Mouse (Mus musculus): ENCODE measurements around the gene Snn. TPM values are rescaled to one million over a fixed set of nuclear protein-coding genes. Genes with fewer than 3 reads are reported as not detected.

The Snn gene
- polyA plus RNA-seq, 1 experiment from 2014 or later, result 42.9 TPM

DNA sequence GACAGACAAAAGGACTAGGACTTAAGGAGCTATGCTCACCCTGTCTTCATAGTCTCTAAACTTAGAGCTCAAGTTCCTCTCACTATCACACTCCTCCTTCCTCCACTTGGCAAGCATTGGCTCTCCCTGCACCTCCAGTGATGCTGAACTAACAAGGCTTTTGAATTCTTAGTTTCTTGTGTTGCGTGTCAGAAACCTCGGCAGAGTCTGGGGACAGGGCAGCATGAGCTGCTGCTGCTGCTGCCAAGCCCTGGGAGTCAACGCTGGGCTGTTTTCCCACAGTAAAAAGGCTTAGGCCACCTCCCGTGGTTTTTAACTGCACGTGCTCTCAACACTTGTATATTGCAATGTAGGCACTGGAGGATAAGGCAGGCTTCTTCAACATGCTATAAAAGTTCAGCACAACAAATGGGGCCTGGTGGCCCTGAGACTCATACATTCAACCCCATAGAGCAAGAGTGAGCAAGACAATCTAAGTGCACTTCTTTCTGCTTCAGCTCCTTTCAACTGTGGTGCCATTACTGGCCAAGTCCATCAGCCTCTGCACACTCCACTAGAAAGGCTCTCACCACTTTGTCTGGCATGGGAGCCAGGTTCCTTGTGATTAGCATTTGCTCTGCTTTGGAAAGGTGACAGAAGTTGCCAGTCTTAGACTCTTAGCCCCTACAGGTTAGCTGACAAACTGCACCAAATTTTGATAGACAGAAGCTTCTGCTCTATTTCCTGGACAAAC lies 26.3 kb downstream of the Snn start:
- Histone ChIP-seq H3K9me3 (ENCODE audit: control insufficient read depth, low read length) (no peaks in the 10 kb centered on the region), H3K4me3 (ENCODE audit: low read length) (no peak overlapping the region), H3K4me1 (replicated peaks; ENCODE audit: control insufficient read depth, insufficient read depth, low read length) (no peaks in the 10 kb centered on the region), H3K9ac (ENCODE audit: low read length) (no peak overlapping the region), H3K27ac (ENCODE audit: low read length) (no peak overlapping the region), H3K4me2 (ENCODE audit: low read depth, low read length) (no peak overlapping the region), H3K36me3 (ENCODE audit: control insufficient read depth, insufficient read depth, low read length) (peaks cover 37% of the 10 kb centered on the region), H3K27me3 (ENCODE audit: control insufficient read depth, insufficient read depth, low read depth, low read length) (no peaks in the 10 kb centered on the region)
- no peak for ATAC-seq (ENCODE audit: low read depth)
- WGBS, result 80% methylated on average over 5 of the region's 5 CpGs

DNA sequence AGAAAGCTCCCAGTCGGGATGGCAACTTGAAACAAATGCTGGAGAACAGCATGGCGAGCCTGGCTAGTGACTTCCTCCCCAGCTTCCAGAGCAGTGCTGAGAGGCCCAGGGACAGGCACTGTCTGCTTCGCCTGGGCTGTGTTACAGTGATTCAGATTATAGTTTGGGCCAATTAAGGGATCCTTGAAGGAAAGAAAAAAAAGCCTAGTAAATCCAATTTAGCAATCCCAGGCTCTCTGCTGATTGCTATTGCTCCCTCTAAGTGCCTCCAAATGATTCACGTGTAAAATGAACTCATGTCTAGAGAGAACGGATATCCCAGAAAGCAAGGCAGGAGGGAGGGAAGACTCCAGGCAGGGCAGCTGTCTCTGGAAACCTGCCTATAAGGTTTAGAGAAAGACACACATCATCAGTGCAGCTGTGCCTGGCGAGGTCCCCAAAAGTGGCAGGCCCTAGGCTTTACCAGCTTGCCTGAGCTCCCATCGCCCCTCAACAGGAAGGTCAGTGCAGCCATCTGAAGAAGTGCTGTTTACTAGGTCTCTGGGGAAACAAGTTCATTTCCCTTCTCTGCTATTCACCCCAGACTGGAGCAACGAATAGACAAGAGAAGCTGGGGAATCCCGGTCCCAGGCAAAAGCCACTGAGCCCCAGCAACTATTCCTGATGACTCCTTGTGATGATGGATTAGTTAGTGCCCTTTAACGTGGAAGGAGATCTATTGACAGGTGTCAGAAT lies 30.3 kb downstream of the Snn start:
- Histone ChIP-seq H3K9me3 (ENCODE audit: control insufficient read depth, low read length) (no peaks in the 10 kb centered on the region), H3K36me3 (ENCODE audit: control insufficient read depth, insufficient read depth, low read length) (peaks cover 22% of the 10 kb centered on the region), H3K4me3 (ENCODE audit: low read length) (no peak overlapping the region), H3K9ac (ENCODE audit: low read length) (no peak overlapping the region), H3K27me3 (ENCODE audit: control insufficient read depth, insufficient read depth, low read depth, low read length) (no peaks in the 10 kb centered on the region), H3K27ac (ENCODE audit: low read length) (no peak overlapping the region), H3K4me1 (replicated peaks; ENCODE audit: control insufficient read depth, insufficient read depth, low read length) (no peaks in the 10 kb centered on the region), H3K4me2 (ENCODE audit: low read depth, low read length) (no peak overlapping the region)
- 73% methylated on average over 10 of the region's 10 CpGs for WGBS
- no peak for ATAC-seq (ENCODE audit: low read depth)

DNA sequence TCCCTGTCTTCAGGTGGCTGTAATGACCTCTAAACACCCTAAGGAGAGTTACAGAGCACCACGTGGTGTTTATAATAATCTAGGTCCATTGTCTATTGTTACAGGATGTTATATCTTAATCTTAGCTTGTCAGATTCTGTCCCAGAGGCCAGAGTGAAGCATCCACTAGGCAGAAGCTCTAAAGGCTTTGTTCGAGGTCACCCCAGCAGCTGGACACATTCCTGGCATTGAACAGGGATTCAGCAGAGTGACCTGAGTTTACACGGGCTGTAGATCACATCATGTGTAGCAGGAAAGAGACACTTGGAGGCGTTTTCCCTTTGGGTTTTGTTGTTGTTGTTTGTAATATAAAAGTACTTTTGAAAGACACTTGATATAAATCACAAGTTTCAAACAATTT lies 31.3 kb downstream of the Snn start:
- Histone ChIP-seq H3K4me3 (ENCODE audit: low read length) (no peak overlapping the region), H3K36me3 (ENCODE audit: control insufficient read depth, insufficient read depth, low read length) (peaks cover 17% of the 10 kb centered on the region), H3K4me2 (ENCODE audit: low read depth, low read length) (no peak overlapping the region), H3K4me1 (replicated peaks; ENCODE audit: control insufficient read depth, insufficient read depth, low read length) (no peaks in the 10 kb centered on the region), H3K27ac (ENCODE audit: low read length) (no peak overlapping the region), H3K9me3 (ENCODE audit: control insufficient read depth, low read length) (no peaks in the 10 kb centered on the region), H3K9ac (ENCODE audit: low read length) (no peak overlapping the region), H3K27me3 (ENCODE audit: control insufficient read depth, insufficient read depth, low read depth, low read length) (no peaks in the 10 kb centered on the region)
- 61% methylated on average over 4 of the region's 4 CpGs for WGBS
- 0 out of 2 replicates have a peak, but pooled peaks have one; percentile 31 for ATAC-seq (ENCODE audit: low read depth)

DNA sequence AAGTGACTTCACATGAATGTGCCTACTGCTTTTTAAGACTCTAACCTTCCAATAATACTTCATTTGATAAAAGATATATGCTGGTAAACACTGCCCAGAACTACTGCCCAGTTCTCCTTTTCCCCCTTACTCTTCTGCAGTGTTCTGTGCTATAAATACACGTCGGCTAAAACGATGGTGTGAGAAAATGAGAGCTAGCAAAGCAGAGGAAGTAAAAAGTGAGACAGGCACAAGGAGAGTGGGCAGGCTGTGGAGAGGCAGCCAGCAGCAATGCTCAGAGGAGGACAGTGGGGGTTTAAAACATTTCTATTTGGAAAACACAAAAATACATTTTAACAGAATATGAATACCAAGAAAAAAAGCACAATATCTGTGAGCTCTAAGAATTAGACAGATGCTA lies 31.8 kb downstream of the Snn start:
- Histone ChIP-seq H3K27me3 (ENCODE audit: control insufficient read depth, insufficient read depth, low read depth, low read length) (no peaks in the 10 kb centered on the region), H3K4me3 (ENCODE audit: low read length) (no peak overlapping the region), H3K4me2 (ENCODE audit: low read depth, low read length) (no peak overlapping the region), H3K9me3 (ENCODE audit: control insufficient read depth, low read length) (no peaks in the 10 kb centered on the region), H3K4me1 (replicated peaks; ENCODE audit: control insufficient read depth, insufficient read depth, low read length) (no peaks in the 10 kb centered on the region), H3K9ac (ENCODE audit: low read length) (no peak overlapping the region), H3K36me3 (ENCODE audit: control insufficient read depth, insufficient read depth, low read length) (peaks cover 17% of the 10 kb centered on the region), H3K27ac (ENCODE audit: low read length) (no peak overlapping the region)
- ATAC-seq (ENCODE audit: low read depth), result no peak
- 62% methylated on average over 3 of the region's 3 CpGs for WGBS

DNA sequence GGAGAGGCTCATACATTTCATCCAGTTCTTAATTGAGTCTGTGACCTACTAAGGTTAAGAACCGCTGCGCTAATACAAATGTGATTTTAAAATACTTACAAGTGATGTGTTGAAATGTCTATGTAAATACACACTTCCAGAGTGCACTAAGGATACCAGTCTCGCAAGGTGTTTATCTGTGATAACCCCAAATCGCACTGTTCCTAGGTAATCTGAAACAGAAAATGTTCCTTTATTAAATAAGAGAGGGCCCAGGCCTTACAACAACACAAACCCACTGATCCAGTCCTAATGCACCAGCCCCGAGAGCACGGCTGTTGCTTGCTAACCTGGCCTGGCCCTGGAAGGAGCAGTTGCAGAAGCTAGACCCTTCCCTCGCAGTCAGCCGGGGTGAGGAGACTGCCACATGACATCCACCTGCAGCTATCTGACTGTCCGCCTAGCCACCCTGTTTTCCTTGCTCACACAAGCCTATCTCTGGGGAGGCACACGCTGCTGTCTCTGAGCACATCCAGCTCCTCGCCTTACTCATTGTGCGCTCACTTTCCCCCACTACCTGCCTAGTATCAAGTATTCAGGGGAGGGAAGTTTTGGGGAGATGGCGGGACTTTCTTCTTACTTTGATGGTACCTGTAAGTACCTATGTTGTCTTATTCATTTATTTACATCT lies 33.1 kb downstream of the Snn start:
- no peak for ATAC-seq (ENCODE audit: low read depth)
- Histone ChIP-seq H3K27ac (ENCODE audit: low read length) (no peak overlapping the region), H3K9ac (ENCODE audit: low read length) (no peak overlapping the region), H3K4me3 (ENCODE audit: low read length) (no peak overlapping the region), H3K27me3 (ENCODE audit: control insufficient read depth, insufficient read depth, low read depth, low read length) (no peaks in the 10 kb centered on the region), H3K9me3 (ENCODE audit: control insufficient read depth, low read length) (no peaks in the 10 kb centered on the region), H3K4me2 (ENCODE audit: low read depth, low read length) (no peak overlapping the region), H3K36me3 (ENCODE audit: control insufficient read depth, insufficient read depth, low read length) (peaks cover 8% of the 10 kb centered on the region; the same call in 1 of the 2 replicates), H3K4me1 (replicated peaks; ENCODE audit: control insufficient read depth, insufficient read depth, low read length) (no peaks in the 10 kb centered on the region)
- 86% methylated on average over 13 of the region's 13 CpGs for WGBS

DNA sequence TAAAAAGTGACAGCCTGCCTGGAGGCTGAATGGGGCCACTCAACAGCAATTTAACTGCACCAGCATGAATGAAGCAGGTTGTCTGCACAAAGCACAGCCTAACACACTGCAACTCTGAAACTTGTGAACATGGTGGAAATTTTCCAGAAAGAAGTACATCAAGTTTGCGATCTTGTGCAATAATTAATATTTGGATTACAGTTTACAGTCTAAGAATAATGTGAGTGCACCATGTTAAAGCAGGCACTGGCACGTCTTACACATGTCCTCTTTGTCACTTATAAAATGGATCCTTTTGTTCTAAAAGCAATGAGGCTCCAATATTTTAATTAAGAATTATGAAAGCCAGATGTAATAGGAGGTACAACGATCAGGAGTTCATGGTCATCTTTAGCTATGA lies 36.6 kb downstream of the Snn start:
- WGBS, result 92% methylated on average over 3 of the region's 3 CpGs
- no peak overlapping the region for H3K4me3 ChIP-seq (ENCODE audit: low read length)
- H3K9me3 ChIP-seq (ENCODE audit: control insufficient read depth, low read length), result no peaks in the 10 kb centered on the region
- H3K4me2 ChIP-seq (ENCODE audit: low read depth, low read length), result no peak overlapping the region
- H3K27me3 ChIP-seq (ENCODE audit: control insufficient read depth, insufficient read depth, low read depth, low read length), result no peaks in the 10 kb centered on the region
- no peaks in the 10 kb centered on the region; the same call in 1 of the 2 replicates for H3K36me3 ChIP-seq (ENCODE audit: control insufficient read depth, insufficient read depth, low read length)
- no peak overlapping the region for H3K9ac ChIP-seq (ENCODE audit: low read length)
- ATAC-seq (ENCODE audit: low read depth), result no peak
- H3K4me1 ChIP-seq (replicated peaks; ENCODE audit: control insufficient read depth, insufficient read depth, low read length), result no peaks in the 10 kb centered on the region
- no peak overlapping the region for H3K27ac ChIP-seq (ENCODE audit: low read length)

DNA sequence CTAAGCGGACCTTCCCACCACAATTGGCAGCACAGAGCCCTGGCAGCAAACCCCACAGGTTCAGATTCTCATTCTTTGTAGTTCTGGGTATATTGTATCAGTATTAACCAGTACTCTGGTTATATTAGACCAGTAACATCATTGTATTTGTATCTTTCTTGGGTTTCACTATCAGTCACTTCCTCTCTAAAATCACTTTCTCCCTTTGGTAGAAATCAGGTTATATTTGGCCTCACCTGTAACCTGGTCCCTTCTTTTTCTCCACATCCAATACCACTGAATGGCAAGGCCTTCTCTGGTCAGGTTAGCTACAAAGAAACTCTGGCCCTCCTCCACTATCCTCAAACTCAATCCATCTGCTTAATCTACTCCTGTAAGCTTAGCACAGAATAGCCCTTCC lies 44.2 kb downstream of the Snn start:
- no peak for ATAC-seq (ENCODE audit: low read depth)
- 88% methylated on average over 1 of the region's 1 CpGs for WGBS
- H3K9me3 ChIP-seq (ENCODE audit: control insufficient read depth, low read length), result no peaks in the 10 kb centered on the region
- H3K27ac ChIP-seq (ENCODE audit: low read length), result no peak overlapping the region
- H3K27me3 ChIP-seq (ENCODE audit: control insufficient read depth, insufficient read depth, low read depth, low read length), result no peaks in the 10 kb centered on the region
- peaks cover 4% of the 10 kb centered on the region for H3K36me3 ChIP-seq (ENCODE audit: control insufficient read depth, insufficient read depth, low read length)
- no peak overlapping the region for H3K9ac ChIP-seq (ENCODE audit: low read length)
- H3K4me3 ChIP-seq (ENCODE audit: low read length), result no peak overlapping the region
- H3K4me2 ChIP-seq (ENCODE audit: low read depth, low read length), result no peak overlapping the region
- H3K4me1 ChIP-seq (replicated peaks; ENCODE audit: control insufficient read depth, insufficient read depth, low read length), result no peaks in the 10 kb centered on the region

DNA sequence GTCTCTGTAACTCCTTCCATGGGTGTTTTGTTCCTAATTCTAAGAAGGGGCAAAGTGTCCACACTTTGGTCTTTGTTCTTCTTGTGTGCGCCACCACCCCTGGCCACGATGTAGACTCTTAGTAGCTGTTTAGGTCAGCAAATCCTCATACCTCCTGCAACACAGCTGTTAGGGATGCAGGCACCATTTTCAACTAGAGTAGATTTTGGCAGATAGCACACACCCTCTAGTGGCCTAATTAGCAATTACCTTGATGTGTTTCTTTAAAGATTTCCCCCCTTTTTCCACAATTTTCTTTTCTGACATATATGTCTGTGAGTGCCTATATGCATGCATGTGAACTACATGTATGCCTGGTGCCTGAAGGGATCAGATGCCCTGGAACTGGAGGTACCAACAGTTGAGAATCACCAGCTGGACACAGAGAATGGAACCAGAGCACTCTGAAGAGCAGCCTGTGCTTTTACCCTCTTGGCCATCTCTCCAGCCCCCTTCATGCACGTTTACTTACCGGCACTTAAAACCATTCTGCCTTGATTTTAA lies 48.5 kb downstream of the Snn start:
- H3K4me1 ChIP-seq (replicated peaks; ENCODE audit: control insufficient read depth, insufficient read depth, low read length), result no peaks in the 10 kb centered on the region
- no peaks in the 10 kb centered on the region for H3K27me3 ChIP-seq (ENCODE audit: control insufficient read depth, insufficient read depth, low read depth, low read length)
- no peak overlapping the region for H3K27ac ChIP-seq (ENCODE audit: low read length)
- 58% methylated on average over 4 of the region's 4 CpGs for WGBS
- H3K4me2 ChIP-seq (ENCODE audit: low read depth, low read length), result no peak overlapping the region
- peaks cover 2% of the 10 kb centered on the region; the same call in 1 of the 2 replicates for H3K36me3 ChIP-seq (ENCODE audit: control insufficient read depth, insufficient read depth, low read length)
- H3K4me3 ChIP-seq (ENCODE audit: low read length), result no peak overlapping the region
- H3K9ac ChIP-seq (ENCODE audit: low read length), result no peak overlapping the region
- no peak for ATAC-seq (ENCODE audit: low read depth)
- no peaks in the 10 kb centered on the region for H3K9me3 ChIP-seq (ENCODE audit: control insufficient read depth, low read length)

DNA sequence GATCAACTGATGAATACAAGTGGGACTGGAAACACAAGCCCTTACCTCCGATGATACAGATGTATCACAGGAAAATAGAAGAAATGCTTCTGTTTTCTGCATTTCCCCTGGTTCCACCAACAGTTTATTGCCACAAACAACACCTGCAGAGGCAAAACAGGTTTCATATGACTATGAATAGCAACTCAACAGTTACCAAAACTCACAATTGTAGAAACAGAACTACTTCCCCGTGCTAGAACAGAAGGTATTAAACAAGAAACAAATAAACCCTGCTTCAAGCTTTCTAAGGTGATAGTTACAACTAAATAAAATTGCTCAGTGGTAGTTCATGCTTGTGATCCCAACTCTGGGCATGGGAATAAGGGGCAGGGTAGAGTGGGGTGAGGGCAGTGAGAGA lies 61.9 kb downstream of the Snn start:
- no peak for ATAC-seq (ENCODE audit: low read depth)
- H3K4me1 ChIP-seq (replicated peaks; ENCODE audit: control insufficient read depth, insufficient read depth, low read length), result no peaks in the 10 kb centered on the region
- H3K4me3 ChIP-seq (ENCODE audit: low read length), result no peak overlapping the region
- no peak overlapping the region for H3K4me2 ChIP-seq (ENCODE audit: low read depth, low read length)
- WGBS, result 93% methylated on average over 2 of the region's 2 CpGs
- no peak overlapping the region for H3K9ac ChIP-seq (ENCODE audit: low read length)
- H3K27me3 ChIP-seq (ENCODE audit: control insufficient read depth, insufficient read depth, low read depth, low read length), result no peaks in the 10 kb centered on the region
- no peak overlapping the region for H3K27ac ChIP-seq (ENCODE audit: low read length)
- H3K36me3 ChIP-seq (ENCODE audit: control insufficient read depth, insufficient read depth, low read length), result peaks cover 23% of the 10 kb centered on the region
- no peaks in the 10 kb centered on the region for H3K9me3 ChIP-seq (ENCODE audit: control insufficient read depth, low read length)

Data from lung, embryonic 16.5 days (tissue).